Mouse (Mus musculus) embryonic fibroblast, embryonic 13.5 days (primary cell): ENCODE results near the gene H2al2a.

Experiments
- CTCF ChIP-seq: IDR thresholded peaks from 2 replicates; pipeline ENCODE4 v1.5.1; 2011; ENCODE audit warnings: mild to moderate bottlenecking, control low read depth, low read length, moderate library complexity, borderline replicate concordance; ENCODE audit not compliant: insufficient read depth
- POLR2A ChIP-seq: IDR thresholded peaks from 2 replicates; pipeline ENCODE4 v1.6.1; 2011; ENCODE audit warnings: low read depth, mild to moderate bottlenecking, control low read depth, low read length, moderate library complexity

DNA sequence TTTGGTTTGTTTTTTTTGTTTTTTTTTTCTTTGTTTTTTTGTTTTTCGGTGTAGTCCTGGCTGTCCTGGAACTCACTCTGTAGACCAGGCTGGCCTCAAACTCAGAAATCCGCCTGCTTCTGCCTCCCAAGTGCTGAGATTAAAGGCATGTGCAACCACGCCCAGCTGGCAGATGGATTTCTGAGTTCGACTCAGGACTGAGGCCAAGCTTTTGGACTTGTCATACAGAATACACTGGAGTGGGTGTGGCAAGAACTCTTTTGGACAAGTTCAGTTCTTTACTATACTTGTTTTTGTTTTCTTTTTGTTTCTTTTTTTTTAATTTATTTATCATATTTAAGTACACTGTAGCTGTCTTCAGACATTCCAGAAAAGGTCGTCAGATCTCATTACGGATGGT is 18.1 kb downstream of the H2al2a start:
- TF ChIP-seq CTCF (no peak), POLR2A (no peak)
